Mouse (Mus musculus): ENCODE results near the gene Trabd2b. TPM values are rescaled to one million over a fixed set of nuclear protein-coding genes. Genes with fewer than 3 reads are reported as not detected.

Trabd2b gene
- polyA plus RNA-seq, 1 experiment from 2014 or later, result 2.0 TPM

GRCm38 (mm10) chr4:114461093-114461492, 54.6 kb downstream of the Trabd2b start:
- Histone ChIP-seq H3K27me3 (ENCODE audit: control insufficient read depth, insufficient read depth, low read length) (no peaks in the 10 kb centered on the region), H3K27ac (ENCODE audit: low read depth, low read length) (no peak overlapping the region), H3K9me3 (ENCODE audit: control insufficient read depth, low read length) (no peaks in the 10 kb centered on the region), H3K4me1 (replicated peaks; ENCODE audit: control insufficient read depth, insufficient read depth, low read length) (no peaks in the 10 kb centered on the region), H3K36me3 (ENCODE audit: control insufficient read depth, insufficient read depth, low read length) (no peaks in the 10 kb centered on the region), H3K4me3 (ENCODE audit: low read depth, low read length) (no peak overlapping the region), H3K9ac (ENCODE audit: low read depth, low read length) (no peak overlapping the region), H3K4me2 (replicated peaks; ENCODE audit: low read depth, low read length) (no peak overlapping the region)
- WGBS, result 83% methylated on average over 5 of the region's 5 CpGs
- DNase-seq (ENCODE audit: low spot score) (no peak), ATAC-seq (ENCODE audit: low FRiP score) (no peak)

GRCm38 (mm10) chr4:114465641-114466040, 59.1 kb downstream of the Trabd2b start:
- WGBS, result 82% methylated on average over 2 of the region's 2 CpGs
- H3K27ac ChIP-seq (ENCODE audit: low read depth, low read length), result no peak overlapping the region
- H3K4me1 ChIP-seq (replicated peaks; ENCODE audit: control insufficient read depth, insufficient read depth, low read length), result no peaks in the 10 kb centered on the region
- H3K4me2 ChIP-seq (replicated peaks; ENCODE audit: low read depth, low read length), result no peak overlapping the region
- DNase-seq (ENCODE audit: low spot score), result no peak
- no peaks in the 10 kb centered on the region for H3K27me3 ChIP-seq (ENCODE audit: control insufficient read depth, insufficient read depth, low read length)
- no peak for ATAC-seq (ENCODE audit: low FRiP score)
- H3K36me3 ChIP-seq (ENCODE audit: control insufficient read depth, insufficient read depth, low read length), result no peaks in the 10 kb centered on the region
- H3K9ac ChIP-seq (ENCODE audit: low read depth, low read length), result no peak overlapping the region
- H3K4me3 ChIP-seq (ENCODE audit: low read depth, low read length), result no peak overlapping the region
- H3K9me3 ChIP-seq (ENCODE audit: control insufficient read depth, low read length), result no peaks in the 10 kb centered on the region

- H3K27ac ChIP-seq (ENCODE audit: low read depth, low read length), result no peak overlapping the region
- DNase-seq (ENCODE audit: low spot score) (no peak), ATAC-seq (ENCODE audit: low FRiP score) (no peak)
- no peaks in the 10 kb centered on the region for H3K4me1 ChIP-seq (replicated peaks; ENCODE audit: control insufficient read depth, insufficient read depth, low read length)
- no peak overlapping the region for H3K4me2 ChIP-seq (replicated peaks; ENCODE audit: low read depth, low read length)
- 71% methylated on average over 6 of the region's 6 CpGs for WGBS
- H3K36me3 ChIP-seq (ENCODE audit: control insufficient read depth, insufficient read depth, low read length), result no peaks in the 10 kb centered on the region
- no peaks in the 10 kb centered on the region for H3K27me3 ChIP-seq (ENCODE audit: control insufficient read depth, insufficient read depth, low read length)
- H3K9me3 ChIP-seq (ENCODE audit: control insufficient read depth, low read length), result no peaks in the 10 kb centered on the region
- no peak overlapping the region for H3K4me3 ChIP-seq (ENCODE audit: low read depth, low read length)
- H3K9ac ChIP-seq (ENCODE audit: low read depth, low read length), result no peak overlapping the region
Measured at GRCm38 (mm10) chr4:114467371-114468094, 61.0 kb downstream of the Trabd2b start.

GRCm38 (mm10) chr4:114468095-114468429, 61.5 kb downstream of the Trabd2b start:
- Histone ChIP-seq H3K36me3 (ENCODE audit: control insufficient read depth, insufficient read depth, low read length) (no peaks in the 10 kb centered on the region), H3K4me2 (replicated peaks; ENCODE audit: low read depth, low read length) (no peak overlapping the region), H3K9me3 (ENCODE audit: control insufficient read depth, low read length) (no peaks in the 10 kb centered on the region), H3K4me3 (ENCODE audit: low read depth, low read length) (no peak overlapping the region), H3K27me3 (ENCODE audit: control insufficient read depth, insufficient read depth, low read length) (no peaks in the 10 kb centered on the region), H3K27ac (ENCODE audit: low read depth, low read length) (no peak overlapping the region), H3K4me1 (replicated peaks; ENCODE audit: control insufficient read depth, insufficient read depth, low read length) (no peaks in the 10 kb centered on the region), H3K9ac (ENCODE audit: low read depth, low read length) (no peak overlapping the region)
- 72% methylated on average over 7 of the region's 7 CpGs for WGBS
- ATAC-seq (ENCODE audit: low FRiP score) (no peak), DNase-seq (ENCODE audit: low spot score) (no peak)

- Histone ChIP-seq H3K27ac (ENCODE audit: low read depth, low read length) (no peak overlapping the region), H3K4me1 (replicated peaks; ENCODE audit: control insufficient read depth, insufficient read depth, low read length) (no peaks in the 10 kb centered on the region), H3K36me3 (ENCODE audit: control insufficient read depth, insufficient read depth, low read length) (no peaks in the 10 kb centered on the region), H3K27me3 (ENCODE audit: control insufficient read depth, insufficient read depth, low read length) (no peaks in the 10 kb centered on the region), H3K9me3 (ENCODE audit: control insufficient read depth, low read length) (no peaks in the 10 kb centered on the region), H3K4me2 (replicated peaks; ENCODE audit: low read depth, low read length) (no peak overlapping the region), H3K4me3 (ENCODE audit: low read depth, low read length) (no peak overlapping the region), H3K9ac (ENCODE audit: low read depth, low read length) (no peak overlapping the region)
- DNase-seq (ENCODE audit: low spot score) (no peak), ATAC-seq (ENCODE audit: low FRiP score) (no peak)
- WGBS, result 54% methylated on average over 1 of the region's 1 CpGs
Measured at GRCm38 (mm10) chr4:114469881-114470280, 63.4 kb downstream of the Trabd2b start.

- ATAC-seq (ENCODE audit: low FRiP score), result no peak
- no peaks in the 10 kb centered on the region for H3K4me1 ChIP-seq (replicated peaks; ENCODE audit: control insufficient read depth, insufficient read depth, low read length)
- H3K9me3 ChIP-seq (ENCODE audit: control insufficient read depth, low read length), result no peaks in the 10 kb centered on the region
- no peak overlapping the region for H3K27ac ChIP-seq (ENCODE audit: low read depth, low read length)
- no peak for DNase-seq (ENCODE audit: low spot score)
- H3K36me3 ChIP-seq (ENCODE audit: control insufficient read depth, insufficient read depth, low read length), result no peaks in the 10 kb centered on the region
- 66% methylated on average over 5 of the region's 5 CpGs for WGBS
- no peak overlapping the region for H3K4me2 ChIP-seq (replicated peaks; ENCODE audit: low read depth, low read length)
- no peak overlapping the region for H3K9ac ChIP-seq (ENCODE audit: low read depth, low read length)
- no peaks in the 10 kb centered on the region for H3K27me3 ChIP-seq (ENCODE audit: control insufficient read depth, insufficient read depth, low read length)
- H3K4me3 ChIP-seq (ENCODE audit: low read depth, low read length), result no peak overlapping the region
Measured at GRCm38 (mm10) chr4:114472143-114472542, 65.6 kb downstream of the Trabd2b start.

GRCm38 (mm10) chr4:114476316-114476715, 69.8 kb downstream of the Trabd2b start:
- Histone ChIP-seq H3K27ac (ENCODE audit: low read depth, low read length) (no peak overlapping the region), H3K9me3 (ENCODE audit: control insufficient read depth, low read length) (no peaks in the 10 kb centered on the region), H3K36me3 (ENCODE audit: control insufficient read depth, insufficient read depth, low read length) (no peaks in the 10 kb centered on the region), H3K9ac (ENCODE audit: low read depth, low read length) (no peak overlapping the region), H3K27me3 (ENCODE audit: control insufficient read depth, insufficient read depth, low read length) (no peaks in the 10 kb centered on the region), H3K4me3 (ENCODE audit: low read depth, low read length) (no peak overlapping the region), H3K4me1 (replicated peaks; ENCODE audit: control insufficient read depth, insufficient read depth, low read length) (no peaks in the 10 kb centered on the region), H3K4me2 (replicated peaks; ENCODE audit: low read depth, low read length) (no peak overlapping the region)
- 80% methylated on average over 3 of the region's 3 CpGs for WGBS
- no peak for ATAC-seq (ENCODE audit: low FRiP score)
- DNase-seq (ENCODE audit: low spot score), result no peak

GRCm38 (mm10) chr4:114477082-114477771, 70.7 kb downstream of the Trabd2b start:
- Histone ChIP-seq H3K27ac (ENCODE audit: low read depth, low read length) (no peak overlapping the region), H3K36me3 (ENCODE audit: control insufficient read depth, insufficient read depth, low read length) (no peaks in the 10 kb centered on the region), H3K9ac (ENCODE audit: low read depth, low read length) (no peak overlapping the region), H3K9me3 (ENCODE audit: control insufficient read depth, low read length) (no peaks in the 10 kb centered on the region), H3K4me1 (replicated peaks; ENCODE audit: control insufficient read depth, insufficient read depth, low read length) (no peaks in the 10 kb centered on the region), H3K4me2 (replicated peaks; ENCODE audit: low read depth, low read length) (no peak overlapping the region), H3K27me3 (ENCODE audit: control insufficient read depth, insufficient read depth, low read length) (no peaks in the 10 kb centered on the region), H3K4me3 (ENCODE audit: low read depth, low read length) (no peak overlapping the region)
- 38% methylated on average over 11 of the region's 11 CpGs for WGBS
- ATAC-seq (ENCODE audit: low FRiP score) (peak; percentile 70), DNase-seq (ENCODE audit: low spot score) (peak; percentile 22)

- H3K4me2 ChIP-seq (replicated peaks; ENCODE audit: low read depth, low read length), result no peak overlapping the region
- no peak overlapping the region for H3K9ac ChIP-seq (ENCODE audit: low read depth, low read length)
- no peaks in the 10 kb centered on the region for H3K27me3 ChIP-seq (ENCODE audit: control insufficient read depth, insufficient read depth, low read length)
- H3K36me3 ChIP-seq (ENCODE audit: control insufficient read depth, insufficient read depth, low read length), result no peaks in the 10 kb centered on the region
- H3K9me3 ChIP-seq (ENCODE audit: control insufficient read depth, low read length), result no peaks in the 10 kb centered on the region
- no peak overlapping the region for H3K4me3 ChIP-seq (ENCODE audit: low read depth, low read length)
- no peak overlapping the region for H3K27ac ChIP-seq (ENCODE audit: low read depth, low read length)
- WGBS, result 41% methylated on average over 5 of the region's 5 CpGs
- ATAC-seq (ENCODE audit: low FRiP score), result no peak; the same call in 1 of the 2 replicates
- no peak for DNase-seq (ENCODE audit: low spot score)
- no peaks in the 10 kb centered on the region for H3K4me1 ChIP-seq (replicated peaks; ENCODE audit: control insufficient read depth, insufficient read depth, low read length)
Measured at GRCm38 (mm10) chr4:114481518-114481917, 75.0 kb downstream of the Trabd2b start.
